Mouse (Mus musculus) layer of hippocampus, adult 8-10 months (tissue): Measurements from ENCODE around the gene Tm6sf2. TPM values are rescaled to one million over a fixed set of nuclear protein-coding genes. Genes with fewer than 3 reads are reported as not detected.
"Not testable (repeated sequence)": the region's sequence is repeated elsewhere in the genome, so short reads cannot be mapped to it uniquely, and the experiment has no call there.

Experiments used
- DNase-seq, 2 experiments: peaks; one replicate each; pipeline ENCODE4 v3.0.0; 2022; ENCODE audit warnings: low spot score in 2 of 2
- total RNA-seq, 4 experiments: library from RNA; stranded (reverse); gene quantifications; 2 replicates each; pipeline ENCODE4 v1.2.4; 2022

Tm6sf2 gene
- 10 to 100 TPM in 1 of 4 experiments, 1 to 10 TPM in 3; 2.6 to 11.3 (median 4.6) TPM for total RNA-seq

GRCm38 (mm10) chr8:70072441-70073069 lies at the start of gene Tm6sf2:
Gene Tm6sf2 (plus strand): TSS chr8:70072924.
- DNase-seq = no peak

GRCm38 (mm10) chr8:70023596-70023995 lies 49.1 kb upstream of the Tm6sf2 start:
- DNase-seq = peak in 1 of 2 experiments; percentile 21

GRCm38 (mm10) chr8:70026151-70026550 lies 46.6 kb upstream of the Tm6sf2 start:
- DNase-seq = no peak

- DNase-seq = no peak
These were observed 42.5 kb upstream of the Tm6sf2 start for GRCm38 (mm10) chr8:70030255-70030654.

- no peak for DNase-seq
These were observed 34.7 kb upstream of the Tm6sf2 start for GRCm38 (mm10) chr8:70037994-70038393.

GRCm38 (mm10) chr8:70041885-70042546 lies 30.7 kb upstream of the Tm6sf2 start:
- peak in 1 of 2 experiments; percentile 26 for DNase-seq

GRCm38 (mm10) chr8:70042583-70043455 lies 29.9 kb upstream of the Tm6sf2 start, which contains the start of the genes Mau2 and Sugp1:
Gene Mau2 (minus strand): TSS chr8:70042734.
Gene Sugp1 (plus strand): TSS chr8:70042813.
- peak; percentile 93 to 97 for DNase-seq

GRCm38 (mm10) chr8:70043996-70044395 lies 28.7 kb upstream of the Tm6sf2 start:
- DNase-seq = no peak

- DNase-seq = no peak
These were observed 23.1 kb upstream of the Tm6sf2 start for GRCm38 (mm10) chr8:70049662-70050061.

- DNase-seq = not testable (repeated sequence)
These were observed 22.3 kb upstream of the Tm6sf2 start for GRCm38 (mm10) chr8:70050434-70050833.

- no peak for DNase-seq
These were observed 15.0 kb upstream of the Tm6sf2 start for GRCm38 (mm10) chr8:70057721-70058120.

- DNase-seq = no peak
These were observed 786 bp upstream of the Tm6sf2 start for GRCm38 (mm10) chr8:70071836-70072440.

GRCm38 (mm10) chr8:70073120-70073519 lies 396 bp downstream of the Tm6sf2 start:
- DNase-seq = no peak

- no peak for DNase-seq
These were observed 958 bp downstream of the Tm6sf2 start for GRCm38 (mm10) chr8:70073682-70074081.

GRCm38 (mm10) chr8:70081976-70082375 lies 9.3 kb downstream of the Tm6sf2 start:
- no peak for DNase-seq

- DNase-seq = peak in 1 of 2 experiments; percentile 56
These were observed 10.6 kb downstream of the Tm6sf2 start, which contains the start of gene Hapln4 for GRCm38 (mm10) chr8:70083285-70083684. Gene Hapln4 (plus strand): TSS chr8:70083457.

GRCm38 (mm10) chr8:70084191-70085065 lies 11.7 kb downstream of the Tm6sf2 start:
- DNase-seq = no peak

GRCm38 (mm10) chr8:70086151-70086550 lies 13.4 kb downstream of the Tm6sf2 start:
- DNase-seq = no peak

- DNase-seq = no peak
These were observed 14.5 kb downstream of the Tm6sf2 start for GRCm38 (mm10) chr8:70087237-70087636.
